ENCODE assay signal across 20 mouse cellular contexts in genomic region chr10:115191214-115191613, GRCm38 (mm10). TPM values are rescaled to one million over a fixed set of nuclear protein-coding genes. Genes with fewer than 3 reads are reported as not detected.
DNase-seq lines count a peak whose midpoint lies in the region; ATAC-seq and TF ChIP-seq lines count a peak whose summit lies in the region.
"Had no signal": no experiment of that assay in that cellular context is flagged by ENCODE, and none has a peak within 500 bp of the region (broad histone marks: within the 10 kb centered on the region; RNA-seq: fewer than 3 reads in every experiment).

No protein-coding gene starts in this region.

- no peak for ATAC-seq in cerebellum, adult (ENCODE audit: insufficient number of reproducible peaks, low FRiP score, low TSS enrichment)
- peak; percentile 74; the same call in 1 of the 2 replicates for ATAC-seq in hindbrain, embryonic 16.5 days
- peak; percentile 73 for ATAC-seq in forebrain, embryonic 16.5 days
- ATAC-seq: CD4-positive, CD25-positive, alpha-beta regulatory T cell, adult 4 months had no signal

- no peak for TF ChIP-seq CTCF in cerebellum, adult 2 months (IDR thresholded peaks at IDR 0.05; ENCODE audit: borderline replicate concordance, insufficient read depth, low read depth, low read length)

- H3K4me2 ChIP-seq in hindbrain, embryonic 16.5 days (ENCODE audit: low read length), result no peak overlapping the region
- H3K4me2 ChIP-seq in forebrain, embryonic 16.5 days (ENCODE audit: low read length), result no peak overlapping the region
- H3K4me2 ChIP-seq: heart, embryonic 15.5 days; limb, embryonic 12.5 days; liver, embryonic 13.5 days; lung, embryonic 15.5 days; neural tube, embryonic 13.5 days had no signal

- H3K27ac ChIP-seq in hindbrain, embryonic 16.5 days (ENCODE audit: low read depth, low read length), result no peak overlapping the region
- H3K27ac ChIP-seq in hindbrain, embryonic 10.5 days, result no peak overlapping the region
- no peak overlapping the region for H3K27ac ChIP-seq in cerebellum, adult 2 months (ENCODE audit: insufficient read depth, low read length)
- no peak overlapping the region for H3K27ac ChIP-seq in forebrain, embryonic 16.5 days (ENCODE audit: low read length)
- H3K27ac ChIP-seq: heart, embryonic 15.5 days; kidney, postnatal 0 days; left cerebral cortex, adult 2 months; limb, embryonic 12.5 days; liver, embryonic 13.5 days; lung, embryonic 15.5 days; neural tube, embryonic 13.5 days had no signal

- peak; percentile 27 for DNase-seq in cerebellum, adult 11 months
- DNase-seq in hindbrain, embryonic 10.5 days (ENCODE audit: low spot score), result no peak
- peak; percentile 41 to 72 for DNase-seq in cerebellum, adult 2 months
- DNase-seq in urinary bladder, adult 18-20 months (ENCODE audit: low spot score in 2 of 2), result no peak
- DNase-seq in thymus, postnatal 14 days, result no peak
- DNase-seq: heart, adult 18-20 months; kidney, adult 11 months; liver, embryonic 13.5 days had no signal

- no peaks in the 10 kb centered on the region for H3K4me1 ChIP-seq in hindbrain, embryonic 16.5 days (ENCODE audit: control insufficient read depth, insufficient read depth, low read depth, low read length)
- no peaks in the 10 kb centered on the region for H3K4me1 ChIP-seq in hindbrain, embryonic 10.5 days (replicated peaks)
- no peaks in the 10 kb centered on the region; the same call in 1 of the 2 replicates for H3K4me1 ChIP-seq in cerebellum, adult 2 months (ENCODE audit: control insufficient read depth, insufficient read depth, low read length)
- peaks cover 2% of the 10 kb centered on the region; the same call in 1 of the 2 replicates for H3K4me1 ChIP-seq in forebrain, embryonic 16.5 days (replicated peaks; ENCODE audit: control insufficient read depth, insufficient read depth, low read length)
- H3K4me1 ChIP-seq: heart, embryonic 15.5 days; limb, embryonic 12.5 days; liver, embryonic 13.5 days; lung, embryonic 15.5 days; neural tube, embryonic 13.5 days had no signal

- H3K9ac ChIP-seq in hindbrain, embryonic 16.5 days (ENCODE audit: low read depth, low read length), result no peak overlapping the region
- H3K9ac ChIP-seq in forebrain, embryonic 16.5 days (replicated peaks; ENCODE audit: low read depth, low read length), result no peak overlapping the region
- H3K9ac ChIP-seq: heart, embryonic 15.5 days; limb, embryonic 12.5 days; liver, embryonic 13.5 days; lung, embryonic 15.5 days; neural tube, embryonic 13.5 days had no signal

- TF ChIP-seq POLR2A in cerebellum, adult 2 months (IDR thresholded peaks at IDR 0.05; ENCODE audit: borderline replicate concordance, insufficient read depth, low read length), result no peak

- 60% methylated on average over 7 of the region's 7 CpGs for WGBS in hindbrain, embryonic 16.5 days
- WGBS in hindbrain, embryonic 10.5 days, result 88% methylated on average over 7 of the region's 7 CpGs
- WGBS in cerebellum, adult 2 months, result 16% methylated on average over 7 of the region's 7 CpGs
- 42% methylated on average over 7 of the region's 7 CpGs for WGBS in forebrain, embryonic 16.5 days

- H3K4me3 ChIP-seq in hindbrain, embryonic 16.5 days (ENCODE audit: low read length), result no peak overlapping the region
- H3K4me3 ChIP-seq in hindbrain, embryonic 10.5 days, result no peak overlapping the region
- no peak overlapping the region for H3K4me3 ChIP-seq in cerebellum, adult 2 months (replicated peaks; ENCODE audit: insufficient read depth, low read depth, low read length)
- H3K4me3 ChIP-seq in forebrain, embryonic 16.5 days (replicated peaks; ENCODE audit: low read length), result no peak overlapping the region
- H3K4me3 ChIP-seq: heart, embryonic 15.5 days; left cerebral cortex, adult 2 months; limb, embryonic 12.5 days; liver, embryonic 13.5 days; lung, embryonic 15.5 days; neural tube, embryonic 13.5 days had no signal

- H3K36me3 ChIP-seq in hindbrain, embryonic 16.5 days (ENCODE audit: control insufficient read depth, insufficient read depth, low read length), result no peaks in the 10 kb centered on the region
- H3K36me3 ChIP-seq in hindbrain, embryonic 10.5 days, result no peaks in the 10 kb centered on the region
- no peaks in the 10 kb centered on the region for H3K36me3 ChIP-seq in forebrain, embryonic 16.5 days (ENCODE audit: control insufficient read depth, insufficient read depth)
- H3K36me3 ChIP-seq: heart, embryonic 15.5 days; limb, embryonic 12.5 days; liver, embryonic 13.5 days; lung, embryonic 15.5 days; neural tube, embryonic 13.5 days had no signal

- no peaks in the 10 kb centered on the region for H3K27me3 ChIP-seq in hindbrain, embryonic 16.5 days (replicated peaks; ENCODE audit: control insufficient read depth, insufficient read depth, low read length)
- no peaks in the 10 kb centered on the region for H3K27me3 ChIP-seq in hindbrain, embryonic 10.5 days (ENCODE audit: insufficient read depth, poor library complexity, severe bottlenecking)
- no peaks in the 10 kb centered on the region for H3K27me3 ChIP-seq in cerebellum, adult 2 months (ENCODE audit: control insufficient read depth, insufficient read depth, low read length)
- no peaks in the 10 kb centered on the region for H3K27me3 ChIP-seq in forebrain, embryonic 16.5 days (replicated peaks; ENCODE audit: control insufficient read depth, insufficient read depth, low read length)
- H3K27me3 ChIP-seq: heart, embryonic 15.5 days; limb, embryonic 12.5 days; liver, embryonic 13.5 days; lung, embryonic 15.5 days; neural tube, embryonic 13.5 days had no signal

- H3K9me3 ChIP-seq in hindbrain, embryonic 16.5 days (ENCODE audit: control insufficient read depth, low read length), result no peaks in the 10 kb centered on the region
- no peaks in the 10 kb centered on the region for H3K9me3 ChIP-seq in hindbrain, embryonic 10.5 days
- H3K9me3 ChIP-seq in forebrain, embryonic 16.5 days (ENCODE audit: control insufficient read depth, low read length), result no peaks in the 10 kb centered on the region
- H3K9me3 ChIP-seq: G1E; heart, embryonic 15.5 days; limb, embryonic 12.5 days; liver, embryonic 13.5 days; lung, embryonic 15.5 days; neural tube, embryonic 13.5 days had no signal

RNA-seq across cellular contexts. Expression of gene Tph2, which starts 6.4 kb away (rescaled TPM):
- polyA plus RNA-seq in hindbrain, embryonic 16.5 days (2015; fragmentation: Nextera tagmentation; extraction: Ambion mirVana), result 10.9 and 13.8 TPM in 2 replicates
- polyA plus RNA-seq in hindbrain, embryonic 10.5 days (2016; fragmentation: Nextera tagmentation; extraction: Ambion mirVana), result 0.17 TPM in 1 of 2 replicates, not detected in the other
- 6.7 and 6.9 TPM in 2 replicates for polyA plus RNA-seq in cerebellum, adult 2 months (2012; rRNA removed)
- polyA plus RNA-seq in forebrain, embryonic 16.5 days (2015; fragmentation: Nextera tagmentation; extraction: Ambion mirVana), result 0.24 and 0.25 TPM in 2 replicates
- polyA plus RNA-seq: CD4-positive, CD25-positive, alpha-beta regulatory T cell, adult 4 months; G1E; heart, embryonic 15.5 days; kidney, postnatal 0 days; limb, embryonic 12.5 days; liver, embryonic 13.5 days; urinary bladder, adult 2 months had no signal

Comparison
In these comparisons a context has a peak if more than half of its experiments do, and no peak if none do; other contexts are left out.
1. DNase-seq: peak in cerebellum, adult 11 months (single experiment) and cerebellum, adult 2 months (2 of 2); none in hindbrain, embryonic 10.5 days (single experiment), urinary bladder, adult 18-20 months (0 of 2) and thymus, postnatal 14 days (single experiment).